Mouse (Mus musculus): Measurements from ENCODE around the gene Cdh15.

Gene Cdh15

DNA sequence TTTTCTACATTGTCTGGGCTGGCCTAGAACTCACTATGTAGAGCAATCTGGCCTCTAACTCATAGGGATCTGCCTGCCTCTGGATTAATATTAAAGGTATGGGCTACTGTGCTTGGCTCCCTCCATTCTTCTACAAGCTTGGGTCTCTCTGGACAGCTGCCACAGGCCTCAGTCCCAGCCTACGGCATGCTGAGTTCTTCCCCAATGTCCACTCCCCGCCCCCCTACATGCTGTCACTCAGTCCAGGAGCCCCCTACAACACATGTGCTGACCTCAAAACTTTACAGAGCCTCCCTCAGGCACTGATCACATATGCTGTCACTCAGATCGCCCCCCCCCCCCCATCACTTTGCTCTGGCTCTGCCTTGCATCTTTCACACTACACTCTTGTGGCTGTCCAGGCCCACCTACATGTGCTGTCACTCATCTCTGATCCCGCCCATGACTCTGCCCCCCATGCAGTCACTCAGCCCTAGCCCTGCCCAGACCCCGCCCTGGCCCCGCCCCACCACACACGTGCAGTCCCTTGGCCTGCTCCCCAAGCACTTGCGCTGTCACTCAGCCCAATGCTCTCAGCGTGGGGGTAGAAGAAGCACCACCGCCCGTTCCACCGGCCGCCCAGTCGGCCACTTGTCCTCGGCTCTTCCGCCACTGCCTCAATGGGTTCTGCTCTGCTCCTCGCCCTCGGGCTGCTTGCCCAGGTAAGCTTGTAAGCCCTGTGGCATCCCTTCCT lies at the start of gene Cdh15:
TSS of gene Cdh15 (plus strand) at position 138 of the 733 bp plus-strand sequence.
- DNase-seq (ENCODE audit: low spot score): peak; percentile 68

DNA sequence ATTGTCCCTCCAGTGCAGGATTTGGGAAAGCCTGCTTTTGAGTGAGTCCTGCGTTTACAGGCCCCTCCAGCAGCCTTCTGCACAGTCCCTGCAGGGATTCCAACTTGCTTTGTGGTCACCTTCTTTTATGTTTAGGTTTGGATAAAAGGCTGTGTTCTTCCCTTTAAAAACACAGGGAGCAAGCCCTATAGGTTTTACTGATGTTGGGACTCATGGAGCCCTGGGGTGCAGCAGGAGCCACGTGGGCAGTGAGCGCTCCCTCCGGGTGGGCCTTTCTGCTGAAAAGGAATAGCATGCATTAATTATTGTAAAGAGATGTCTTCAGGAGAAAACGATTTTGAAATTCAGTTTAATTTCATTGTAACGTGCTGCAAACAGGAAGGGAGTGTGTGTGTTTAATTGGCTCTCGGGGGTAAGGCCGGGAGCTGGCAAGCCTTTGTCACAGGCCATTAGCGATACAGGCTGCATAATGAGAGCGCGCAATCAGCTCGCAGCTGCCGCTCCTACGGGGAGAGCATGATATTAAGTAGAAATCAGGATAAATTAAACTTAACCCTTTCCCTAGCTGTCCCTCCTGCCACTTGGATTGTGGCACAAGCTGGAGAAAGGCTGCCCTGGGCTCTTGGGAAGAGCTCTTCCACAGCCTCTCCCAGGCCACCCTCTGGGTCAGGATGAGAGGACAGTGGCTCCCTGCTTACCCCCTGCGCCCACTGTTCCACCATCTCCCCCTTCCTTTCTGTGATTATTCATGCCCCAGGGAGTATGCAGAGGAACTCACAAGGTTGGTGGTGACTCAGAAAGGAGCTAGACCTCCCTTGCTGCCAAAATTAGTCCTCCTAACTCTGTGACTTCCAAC lies 43.6 kb upstream of the Cdh15 start:
- DNase-seq (ENCODE audit: low spot score): no peak

GRCm38 (mm10) chr8:122805349-122805748 lies 42.4 kb upstream of the Cdh15 start:
- no peak for DNase-seq (ENCODE audit: low spot score)

GRCm38 (mm10) chr8:122806956-122807538 lies 40.7 kb upstream of the Cdh15 start:
- DNase-seq (ENCODE audit: low spot score): no peak

DNA sequence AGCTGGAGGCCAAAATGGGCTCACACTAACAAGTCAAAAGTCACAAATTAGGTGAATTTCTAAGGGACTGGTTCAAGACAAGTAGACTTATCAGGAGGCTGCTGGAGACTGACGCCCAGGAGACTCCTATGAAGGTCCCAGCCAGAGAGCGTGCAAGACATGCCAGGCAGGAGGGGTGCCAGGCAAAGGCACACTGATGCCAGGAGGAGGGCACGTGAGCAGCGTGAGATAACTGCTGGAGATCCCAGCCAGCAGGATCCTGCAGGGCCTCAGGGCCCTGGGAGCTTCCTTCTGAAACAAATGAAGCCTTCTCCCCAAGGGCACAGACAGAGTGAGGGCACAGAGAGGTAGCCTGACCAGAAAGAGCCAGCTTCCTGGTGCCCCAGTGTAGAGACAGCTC lies 39.9 kb upstream of the Cdh15 start:
- no peak for DNase-seq (ENCODE audit: low spot score)

DNA sequence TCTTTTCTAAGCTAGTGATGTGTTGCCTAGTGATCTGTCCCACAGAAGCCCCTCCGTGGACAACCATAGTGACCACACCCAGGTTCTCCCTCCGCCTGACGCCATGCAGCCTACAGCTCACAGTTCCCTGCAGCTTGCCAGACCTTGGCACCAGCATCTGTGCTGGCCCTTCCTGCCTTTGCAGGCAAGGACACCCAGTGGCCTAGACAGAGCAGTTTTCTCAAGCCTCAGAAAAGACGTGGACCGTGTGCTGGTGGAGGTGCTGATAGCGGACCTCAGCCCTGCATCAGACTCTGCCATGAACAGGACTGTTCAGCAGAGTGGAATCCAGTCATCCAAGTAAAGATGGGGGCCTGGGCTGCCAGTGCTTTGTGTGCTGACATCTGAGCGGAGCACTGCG lies 37.4 kb upstream of the Cdh15 start:
- no peak for DNase-seq (ENCODE audit: low spot score)

DNA sequence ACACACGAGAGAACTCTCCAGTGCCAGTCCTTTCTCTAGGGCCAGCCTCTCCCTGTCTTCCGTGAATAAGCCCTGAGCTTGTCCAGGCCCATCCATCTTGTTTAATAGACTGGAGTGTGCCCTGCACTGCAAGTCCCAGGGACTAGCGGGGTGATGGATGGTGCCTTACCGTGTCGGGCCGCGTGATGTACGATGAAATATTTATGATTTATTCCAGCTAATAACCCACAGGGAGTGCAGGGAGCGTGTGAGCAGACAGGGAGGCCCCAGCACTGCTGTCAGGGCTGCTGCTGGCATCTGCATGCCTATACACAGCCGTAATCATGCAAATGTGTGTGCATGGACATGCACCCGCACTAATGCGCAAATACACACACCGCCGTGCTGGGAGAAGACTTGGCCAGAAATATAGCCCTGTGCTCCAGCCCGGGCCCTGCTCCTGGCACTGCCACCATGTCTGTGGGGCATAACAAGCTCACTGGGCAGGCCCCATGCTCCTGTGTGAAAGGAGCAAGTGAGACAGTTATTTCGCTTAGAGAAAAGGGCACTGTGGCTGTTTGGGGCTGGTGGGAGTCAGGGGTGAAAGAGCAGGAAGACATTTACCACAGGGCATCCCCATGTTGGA lies 35.8 kb upstream of the Cdh15 start:
- DNase-seq (ENCODE audit: low spot score): no peak

DNA sequence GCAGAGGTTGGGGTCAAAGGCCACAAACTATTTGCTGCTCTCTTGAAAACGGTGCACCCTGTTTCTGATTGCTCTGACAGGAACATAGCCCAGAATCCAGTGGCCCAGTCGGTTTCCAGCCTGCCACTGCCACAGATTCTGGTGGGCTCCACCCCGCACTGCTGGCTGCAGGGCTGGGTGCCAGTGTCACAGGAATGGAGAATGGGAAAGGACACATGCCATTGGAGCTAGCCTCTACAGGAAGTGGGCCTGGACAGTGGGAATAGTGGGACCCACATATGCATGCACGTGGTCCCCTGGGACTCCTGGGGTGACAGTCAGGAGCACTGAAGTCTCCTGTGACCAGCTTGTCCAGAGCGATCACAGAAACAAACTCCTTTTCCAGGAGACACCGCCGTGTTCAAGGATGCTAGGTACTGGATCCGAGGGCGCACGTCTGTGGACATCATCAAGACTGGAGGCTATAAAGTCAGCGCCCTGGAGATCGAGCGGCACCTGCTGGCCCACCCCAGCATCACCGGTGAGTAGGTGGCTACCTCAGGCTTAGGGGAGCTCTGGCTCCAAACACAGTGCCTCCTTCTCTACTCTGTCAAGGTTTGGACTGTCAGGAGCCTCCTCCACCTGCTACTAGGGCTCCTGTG lies 35.0 kb upstream of the Cdh15 start:
- DNase-seq (ENCODE audit: low spot score): no peak

DNA sequence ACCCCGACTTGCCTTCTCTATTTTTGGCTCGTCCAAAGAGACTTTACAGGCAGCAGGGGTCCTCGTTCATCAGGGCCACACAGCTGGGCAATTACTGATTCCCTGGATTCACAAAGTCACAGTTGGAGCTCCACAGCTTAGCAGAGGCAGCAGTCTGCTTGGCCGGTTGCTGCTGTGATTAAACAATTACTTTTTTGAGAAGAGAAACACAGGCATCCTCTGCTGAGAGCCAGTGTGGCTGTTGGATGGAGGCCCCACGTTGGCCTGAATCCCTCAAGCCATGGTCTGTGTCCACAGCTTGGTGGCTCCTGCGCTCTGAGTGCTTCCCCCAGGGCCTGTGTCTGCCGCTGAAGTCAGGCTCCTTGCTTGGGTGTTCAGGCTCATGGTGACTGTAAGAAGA lies 33.2 kb upstream of the Cdh15 start:
- DNase-seq (ENCODE audit: low spot score): no peak

- no peak for DNase-seq (ENCODE audit: low spot score)
Observed at GRCm38 (mm10) chr8:122816965-122817364, 30.8 kb upstream of the Cdh15 start.

DNA sequence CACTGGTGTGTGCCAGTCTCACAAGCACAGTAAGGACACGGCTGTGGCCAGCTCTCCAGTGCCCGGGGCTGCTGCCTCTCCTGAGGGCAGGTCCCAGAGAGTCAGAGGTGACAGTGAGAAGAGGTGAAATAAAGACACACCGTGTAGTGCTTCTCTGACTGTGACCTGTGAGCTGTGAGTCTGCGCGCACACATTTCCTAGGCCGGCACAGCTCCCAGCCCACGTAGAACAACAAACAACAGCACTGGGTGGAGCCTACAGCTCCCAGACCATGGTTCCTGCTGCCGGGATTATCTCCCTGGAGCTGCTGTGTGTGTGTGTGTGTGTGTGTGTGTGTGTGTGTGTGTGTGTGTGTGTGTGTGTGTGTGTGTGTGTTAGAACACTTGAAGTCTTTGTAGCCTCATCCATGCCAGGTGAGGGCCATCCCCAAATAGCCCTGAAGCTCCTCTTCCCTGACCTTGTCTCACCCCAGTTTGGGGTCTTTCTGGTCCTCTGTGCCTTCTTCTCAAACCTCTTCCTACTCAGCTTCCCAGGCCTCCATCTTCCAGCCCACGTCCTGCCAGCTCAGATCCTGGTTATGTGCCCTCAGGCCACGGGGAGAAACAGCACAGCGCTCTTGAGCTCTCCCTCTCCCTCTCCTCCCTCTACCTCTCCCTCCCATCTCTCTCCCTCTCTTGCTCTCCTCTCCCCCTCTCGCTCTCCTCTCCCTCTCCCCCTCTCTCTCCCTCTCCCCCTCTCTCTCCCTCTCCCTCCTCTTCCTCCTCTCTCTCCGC lies 29.9 kb upstream of the Cdh15 start:
- DNase-seq (ENCODE audit: low spot score): no peak

DNA sequence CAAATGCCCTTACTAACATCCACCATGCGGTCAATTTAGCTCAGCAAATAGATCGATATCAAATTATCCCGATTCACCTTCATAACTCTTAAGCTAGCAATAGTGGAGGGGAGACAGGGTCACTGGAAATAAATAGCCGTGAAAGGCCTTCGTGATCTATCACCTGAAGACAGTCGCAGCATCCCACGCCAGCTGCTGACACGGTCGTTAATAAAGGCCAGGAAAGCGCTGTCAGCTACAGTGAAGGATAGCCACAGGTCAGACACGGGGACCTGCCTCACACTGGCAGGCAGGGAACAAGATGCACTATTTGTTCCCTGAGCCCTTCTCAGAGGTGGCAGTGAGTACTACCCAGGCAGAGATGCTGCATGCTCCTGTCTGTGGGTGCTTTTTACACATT lies 28.0 kb upstream of the Cdh15 start:
- no peak for DNase-seq (ENCODE audit: low spot score)

- no peak for DNase-seq (ENCODE audit: low spot score)
Observed at GRCm38 (mm10) chr8:122824571-122824970, 23.2 kb upstream of the Cdh15 start.

GRCm38 (mm10) chr8:122824986-122825385 lies 22.8 kb upstream of the Cdh15 start:
- DNase-seq (ENCODE audit: low spot score): no peak

DNA sequence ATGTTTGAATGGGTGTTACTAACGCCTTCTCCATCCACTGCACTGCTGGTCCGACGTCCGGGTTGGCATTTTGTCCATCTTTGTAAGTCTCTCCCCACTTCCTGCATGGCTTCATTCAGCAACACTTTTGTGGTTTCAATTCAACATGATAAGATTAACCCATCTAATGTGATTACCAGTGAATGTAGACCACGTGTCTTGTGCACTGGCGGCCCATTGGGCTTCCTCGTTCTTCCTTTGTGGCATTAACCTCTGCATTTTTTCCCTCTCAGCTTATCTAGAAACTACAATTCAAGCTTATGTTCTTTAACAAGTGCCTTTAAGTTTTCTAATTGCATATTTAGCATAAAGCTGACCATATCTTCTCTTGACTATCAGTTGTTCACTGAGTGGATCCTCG lies 22.4 kb upstream of the Cdh15 start:
- DNase-seq (ENCODE audit: low spot score): no peak

- no peak for DNase-seq (ENCODE audit: low spot score)
Observed at GRCm38 (mm10) chr8:122829396-122829795, 18.4 kb upstream of the Cdh15 start.

- peak; percentile 75 for DNase-seq (ENCODE audit: low spot score)
Observed at GRCm38 (mm10) chr8:122830349-122831061, 17.3 kb upstream of the Cdh15 start.

GRCm38 (mm10) chr8:122834416-122834815 lies 13.3 kb upstream of the Cdh15 start:
- no peak for DNase-seq (ENCODE audit: low spot score)

GRCm38 (mm10) chr8:122834971-122835370 lies 12.8 kb upstream of the Cdh15 start:
- DNase-seq (ENCODE audit: low spot score): peak; percentile 47

DNA sequence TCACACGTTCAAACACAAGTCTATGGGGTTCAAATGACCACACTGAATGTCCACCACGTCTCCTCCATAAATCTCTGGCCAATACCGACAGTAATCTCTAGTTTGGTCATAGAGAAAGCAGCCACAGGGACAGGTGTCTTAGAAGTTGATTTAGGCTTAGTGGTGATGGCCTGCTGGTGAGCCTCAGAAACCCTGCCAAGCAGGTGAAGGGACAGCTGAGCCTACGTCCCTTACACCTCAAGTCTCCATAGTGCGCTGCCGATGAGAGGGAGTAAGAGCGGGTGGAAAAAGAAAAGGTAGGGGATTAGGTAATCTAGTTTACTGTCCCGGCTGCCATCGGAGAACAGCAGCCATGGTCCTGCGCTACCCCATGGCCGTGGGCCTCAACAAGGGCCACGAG lies 11.6 kb upstream of the Cdh15 start:
- no peak for DNase-seq (ENCODE audit: low spot score)

DNA sequence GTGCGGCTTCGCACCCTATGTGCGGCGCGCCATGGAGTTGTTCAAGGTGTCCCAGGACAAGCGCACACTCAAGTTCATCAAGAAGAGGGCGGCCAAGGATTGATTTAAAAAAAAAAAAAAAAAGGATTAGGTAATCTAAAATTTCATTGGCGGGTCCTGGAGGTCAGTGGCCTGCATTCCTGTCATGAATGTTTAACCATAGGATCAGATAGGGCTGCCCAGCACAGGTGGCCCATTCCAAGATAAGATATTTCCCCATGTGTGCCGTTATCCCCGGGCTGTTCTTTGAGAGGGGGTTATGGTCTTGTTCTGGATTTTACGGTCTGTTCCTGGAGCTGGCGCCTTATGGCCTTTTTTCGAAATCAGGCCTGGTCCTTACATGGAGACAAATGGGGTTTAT lies 11.1 kb upstream of the Cdh15 start:
- peak; percentile 68 for DNase-seq (ENCODE audit: low spot score)

Data from yolk sac, embryonic 10.5 days (tissue).